Mouse (Mus musculus) CD4-positive, CD25-positive, alpha-beta regulatory T cell, adult 4 months (primary cell): ENCODE data around the gene Yipf1. TPM values are rescaled to one million over a fixed set of nuclear protein-coding genes. Genes with fewer than 3 reads are reported as not detected.

Experiments used
- ATAC-seq: one replicate; pipeline ENCODE4 v1.8.0; 2017
- polyA plus RNA-seq, 2 experiments: library from polyadenylated mRNA; unstranded; fragments of 100-300 nt; shearing (Covaris generic); gene quantifications; one replicate each; pipeline ENCODE4 v1.2.1; 2017

The Yipf1 gene
- polyA plus RNA-seq, 2 experiments from 2014 or later: 90.0 to 98.0 TPM

DNA sequence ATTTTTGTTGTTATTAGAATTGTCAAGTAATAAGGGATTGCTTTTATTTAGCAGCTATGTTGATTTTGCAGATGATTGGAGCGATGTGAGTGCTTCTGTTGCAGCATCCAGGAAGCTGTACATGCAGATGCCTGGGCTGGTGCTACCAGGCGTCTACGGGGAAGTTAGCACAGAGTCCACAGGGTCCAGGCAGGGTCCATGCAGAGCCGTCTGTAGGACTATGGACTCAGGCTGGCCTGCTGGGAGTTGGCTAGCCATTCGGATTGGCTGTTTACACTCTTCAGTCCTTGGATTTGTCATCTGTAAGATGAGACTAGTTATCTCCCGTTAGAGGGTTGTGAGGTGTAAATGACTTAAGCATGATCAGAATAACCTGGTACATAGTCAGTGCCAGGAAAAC lies 64.8 kb downstream of the Yipf1 start:
- no peak for ATAC-seq

DNA sequence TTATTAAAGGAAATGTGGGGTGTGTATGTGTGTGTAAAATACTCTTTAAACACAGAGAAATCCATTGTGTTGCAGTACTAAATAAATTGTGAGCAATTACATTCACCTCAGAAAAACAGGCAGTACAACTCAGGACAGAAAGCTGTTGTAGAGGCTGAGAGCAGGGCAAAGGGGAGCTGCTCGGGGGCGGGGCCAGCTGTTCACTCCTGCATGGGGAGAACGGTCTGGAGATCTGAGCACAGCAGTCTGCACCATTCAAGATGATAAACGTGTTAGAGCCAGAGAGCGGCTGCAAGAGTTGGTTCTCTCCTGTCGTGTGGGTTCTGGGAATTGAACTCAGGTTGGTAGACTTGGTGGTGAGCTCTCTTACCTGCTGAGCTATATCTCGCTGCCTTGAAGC lies 66.7 kb downstream of the Yipf1 start:
- no peak for ATAC-seq

DNA sequence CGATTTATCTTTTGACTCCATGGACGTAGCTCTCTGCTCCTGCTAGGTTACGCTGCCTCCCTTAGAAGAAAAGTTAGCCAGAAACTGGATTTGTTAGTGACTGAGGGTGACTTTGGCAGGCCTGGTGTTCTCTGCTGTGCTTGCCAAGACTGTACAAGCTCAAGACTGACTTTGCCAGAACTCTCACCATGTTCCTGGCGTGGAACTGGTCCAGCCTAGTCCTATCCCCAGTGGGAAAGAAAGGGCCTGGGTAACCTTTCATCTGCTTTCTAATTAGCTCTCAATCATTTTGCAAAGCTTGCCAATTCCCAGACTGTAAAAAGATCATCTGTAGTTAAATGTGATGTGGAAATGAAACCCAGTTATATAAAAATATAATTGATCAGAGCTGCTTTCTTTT lies 72.9 kb downstream of the Yipf1 start:
- no peak for ATAC-seq

DNA sequence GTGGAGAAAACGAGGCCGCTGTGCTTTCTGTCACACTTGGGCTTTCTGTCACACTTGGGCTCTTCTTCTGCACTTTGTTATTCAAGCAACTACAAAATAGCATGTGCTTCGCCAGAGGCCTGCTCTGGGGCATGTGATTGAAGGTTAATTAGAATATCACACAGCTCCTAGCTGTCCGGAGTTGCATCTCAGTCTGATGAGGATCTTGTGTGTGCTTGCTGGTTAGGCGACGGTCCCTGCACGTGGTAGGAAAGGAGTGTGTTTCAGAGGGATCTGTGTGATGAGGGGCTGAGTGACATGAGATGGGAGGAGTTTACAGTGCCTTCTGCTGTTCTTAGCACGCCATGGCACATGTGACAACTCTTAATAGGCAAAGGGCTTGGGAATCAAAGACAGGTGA lies 73.3 kb downstream of the Yipf1 start:
- ATAC-seq: no peak

DNA sequence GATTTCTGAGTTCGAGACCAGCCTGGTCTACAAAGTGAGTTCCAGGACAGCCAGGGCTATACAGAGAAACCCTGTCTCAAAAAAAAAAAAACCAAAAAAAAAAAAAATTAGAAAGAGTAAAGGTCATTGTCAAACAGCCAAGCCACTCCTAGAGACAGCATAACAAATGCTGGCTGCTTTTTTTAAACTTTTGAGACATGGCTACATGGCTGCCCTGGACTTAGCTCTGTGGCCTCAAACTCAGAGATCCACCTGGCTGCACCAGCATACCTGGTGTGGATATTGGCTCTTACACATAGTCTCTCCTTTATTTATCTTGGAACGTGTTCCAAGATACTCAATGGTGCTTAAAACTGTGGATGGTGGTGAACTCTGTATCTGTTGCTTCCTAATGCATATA lies 74.1 kb downstream of the Yipf1 start:
- no peak for ATAC-seq

DNA sequence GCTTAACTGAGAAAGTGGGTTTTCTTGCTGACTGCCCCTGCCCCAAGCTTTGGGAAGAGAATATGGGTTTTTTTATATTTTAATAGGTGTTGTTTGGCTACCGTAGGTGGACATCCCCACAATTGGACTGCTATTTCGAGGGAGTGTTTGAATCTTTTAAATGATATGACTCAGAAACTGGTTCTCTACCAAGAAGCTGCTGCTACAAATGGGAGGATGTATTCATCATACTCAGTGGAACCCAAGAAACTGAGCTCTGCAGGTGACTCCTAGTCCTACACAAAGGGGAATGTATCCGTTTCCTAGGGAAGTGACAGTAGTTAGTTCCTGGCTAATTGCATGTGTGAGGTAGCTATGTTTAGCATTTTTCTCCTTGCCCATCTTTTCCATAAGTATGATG lies 75.2 kb downstream of the Yipf1 start:
- no peak for ATAC-seq

DNA sequence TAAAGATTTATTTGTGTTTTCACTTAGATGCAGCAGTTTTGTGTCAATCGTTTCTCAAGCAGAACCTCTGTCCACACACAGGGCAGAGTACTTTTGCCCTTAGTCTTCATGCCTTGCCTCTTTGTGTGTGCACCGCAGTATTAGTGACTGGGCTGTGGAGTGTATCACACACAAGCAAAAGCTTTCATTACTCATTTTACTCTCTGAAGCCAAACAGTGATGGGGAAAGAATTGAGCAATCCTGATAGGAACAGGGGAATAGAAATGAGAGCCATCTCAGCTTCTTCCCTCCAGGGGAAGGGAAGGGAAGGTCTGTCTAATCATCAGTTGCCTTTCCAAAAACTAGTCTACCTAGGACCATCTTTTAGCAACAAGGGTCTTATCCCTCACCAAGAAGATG lies 79.6 kb downstream of the Yipf1 start:
- no peak for ATAC-seq

Other genes with a start within 250 kb of the Yipf1 start
- 10 to 100 TPM; 46.4 to 48.2 TPM for gene Mrpl37, start 247.5 kb upstream of the Yipf1 start, polyA plus RNA-seq
- 10 to 100 TPM in 1 of 2 experiments, 1 to 10 TPM in 1; 7.1 to 15.3 TPM for gene Cyb5rl, start 247.4 kb upstream of the Yipf1 start, polyA plus RNA-seq
- gene Cdcp2, start 217.5 kb upstream of the Yipf1 start, polyA plus RNA-seq: not detected
- 100 to 1,000 TPM; 439 to 478 TPM for gene Tmem59, start 136.0 kb upstream of the Yipf1 start, polyA plus RNA-seq
- 10 to 100 TPM; 19.4 to 19.8 TPM for gene Tceanc2, start 135.2 kb upstream of the Yipf1 start, polyA plus RNA-seq
- gene Ldlrad1, start 105.2 kb upstream of the Yipf1 start, polyA plus RNA-seq: under 1 TPM in 1 of 2 experiments, not detected in 1; 0.30 TPM
- gene Lrrc42, start 60.8 kb upstream of the Yipf1 start, polyA plus RNA-seq: 10 to 100 TPM; 17.8 to 22.9 TPM
- gene Hspb11, start 60.8 kb upstream of the Yipf1 start, polyA plus RNA-seq: 10 to 100 TPM; 23.8 to 30.6 TPM
- not detected for gene Dio1, start 7.2 kb upstream of the Yipf1 start, polyA plus RNA-seq
- 1 to 10 TPM; 3.8 to 5.3 TPM for gene Ndc1, start 53.4 kb downstream of the Yipf1 start, polyA plus RNA-seq
- not detected for gene Glis1, start 120.2 kb downstream of the Yipf1 start, polyA plus RNA-seq